In genomic region chr11:70846029-70846428, GRCm38 (mm10) we compare ENCODE assay signal across 10 mouse cellular contexts. TPM values are rescaled to one million over a fixed set of nuclear protein-coding genes. Genes with fewer than 3 reads are reported as not detected.
DNase-seq lines count a peak whose midpoint lies in the region; ATAC-seq and TF ChIP-seq lines count a peak whose summit lies in the region.
"Had no signal": no experiment of that assay in that cellular context is flagged by ENCODE, and none has a peak within 500 bp of the region (broad histone marks: within the 10 kb centered on the region; RNA-seq: fewer than 3 reads in every experiment).

No protein-coding gene starts in this region.

- H3K9ac ChIP-seq in heart, embryonic 12.5 days: no peak overlapping the region
- peak overlapping the region; percentile 96; the same call in 1 of the 2 replicates for H3K9ac ChIP-seq in forebrain, postnatal 0 days
- peak overlapping the region; percentile 88; the same call in 1 of the 2 replicates for H3K9ac ChIP-seq in liver, embryonic 15.5 days

- WGBS in heart, embryonic 12.5 days: 49% methylated on average over 2 of the region's 2 CpGs
- WGBS in forebrain, postnatal 0 days: 50% methylated on average over 2 of the region's 2 CpGs
- 11% methylated on average over 2 of the region's 2 CpGs for WGBS in liver, embryonic 15.5 days (ENCODE audit: insufficient replicate concordance)

- H3K27ac ChIP-seq in heart, embryonic 12.5 days (ENCODE audit: poor library complexity, severe bottlenecking): no peak overlapping the region
- H3K27ac ChIP-seq in forebrain, postnatal 0 days (ENCODE audit: low read depth, low read length): no peak overlapping the region
- H3K27ac ChIP-seq in liver, embryonic 15.5 days (replicated peaks): peak overlapping the region; percentile 80; the same call in 1 of the 2 replicates

- no peaks in the 10 kb centered on the region for H3K9me3 ChIP-seq in heart, embryonic 12.5 days (replicated peaks)
- H3K9me3 ChIP-seq in E14TG2a.4 (ENCODE audit: low read length): no peaks in the 10 kb centered on the region
- H3K9me3 ChIP-seq in forebrain, postnatal 0 days (ENCODE audit: low read length): no peaks in the 10 kb centered on the region
- no peaks in the 10 kb centered on the region for H3K9me3 ChIP-seq in liver, embryonic 15.5 days (replicated peaks)

- peak overlapping the region; percentile 89 for H3K4me3 ChIP-seq in heart, embryonic 12.5 days
- peak overlapping the region; percentile 96 for H3K4me3 ChIP-seq in E14TG2a.4 (replicated peaks; ENCODE audit: low read length)
- peak overlapping the region; percentile 77 for H3K4me3 ChIP-seq in forebrain, postnatal 0 days (ENCODE audit: low read depth, low read length)
- H3K4me3 ChIP-seq in liver, embryonic 15.5 days (replicated peaks): peak overlapping the region; percentile 85

- no peak for TF ChIP-seq CTCF in E14TG2a.4 (conservative IDR thresholded peaks at IDR 0.05; ENCODE audit: low read length)
- TF ChIP-seq CTCF in forebrain, postnatal 0 days (IDR thresholded peaks at IDR 0.05; ENCODE audit: low read depth): no peak

- H3K4me1 ChIP-seq in heart, embryonic 12.5 days (replicated peaks): peaks cover 19% of the 10 kb centered on the region
- H3K4me1 ChIP-seq in E14TG2a.4 (replicated peaks; ENCODE audit: low read depth, low read length): peaks cover 20% of the 10 kb centered on the region
- H3K4me1 ChIP-seq in forebrain, postnatal 0 days (ENCODE audit: insufficient read depth): peaks cover 12% of the 10 kb centered on the region
- peaks cover 37% of the 10 kb centered on the region for H3K4me1 ChIP-seq in liver, embryonic 15.5 days (replicated peaks)

- no peak for DNase-seq in heart, postnatal 4 days
- DNase-seq in forebrain, postnatal 0 days: no peak
- no peak for DNase-seq in embryo, embryonic 10 days (ENCODE audit: low spot score)
- no peak for DNase-seq in layer of hippocampus, postnatal 14 days (ENCODE audit: low spot score in 2 of 2)
- DNase-seq in cerebellum, postnatal 4 days (ENCODE audit: low spot score in 2 of 2): no peak
- DNase-seq: right cerebral cortex, postnatal 14 days had no signal

- no peak for ATAC-seq in heart, embryonic 12.5 days (ENCODE audit: insufficient number of reproducible peaks, low FRiP score)
- no peak for ATAC-seq in forebrain, postnatal 0 days
- no peak for ATAC-seq in liver, embryonic 15.5 days (ENCODE audit: insufficient read depth)
- ATAC-seq: inflammation-experienced regulatory T-cells, adult 6 months had no signal

- H3K27me3 ChIP-seq in heart, embryonic 12.5 days (replicated peaks): no peaks in the 10 kb centered on the region
- H3K27me3 ChIP-seq in E14TG2a.4 (ENCODE audit: insufficient read depth, low read length): no peaks in the 10 kb centered on the region
- no peaks in the 10 kb centered on the region for H3K27me3 ChIP-seq in forebrain, postnatal 0 days (ENCODE audit: insufficient read depth, low read length)
- H3K27me3 ChIP-seq in liver, embryonic 15.5 days: no peaks in the 10 kb centered on the region

- H3K36me3 ChIP-seq in heart, embryonic 12.5 days: no peaks in the 10 kb centered on the region
- H3K36me3 ChIP-seq in E14TG2a.4 (ENCODE audit: insufficient read depth, low read length): no peaks in the 10 kb centered on the region
- H3K36me3 ChIP-seq in forebrain, postnatal 0 days (ENCODE audit: insufficient read depth): no peaks in the 10 kb centered on the region
- H3K36me3 ChIP-seq in liver, embryonic 15.5 days (replicated peaks): no peaks in the 10 kb centered on the region

- peak overlapping the region; percentile 79 for H3K4me2 ChIP-seq in heart, embryonic 12.5 days
- H3K4me2 ChIP-seq in forebrain, postnatal 0 days (ENCODE audit: low read depth): peak overlapping the region; percentile 71
- H3K4me2 ChIP-seq in liver, embryonic 15.5 days: peak overlapping the region; percentile 94

RNA-seq across cellular contexts. Expression of gene Rabep1, which starts 1.5 kb away (rescaled TPM):
- polyA plus RNA-seq in heart, embryonic 12.5 days (2016; fragmentation: Nextera tagmentation; extraction: Ambion mirVana): 33.3 and 35.1 TPM in 2 replicates
- total RNA-seq in heart, postnatal 4 days (2021): 10 to 100 TPM; 34.7 to 38.0 TPM
- total RNA-seq in forebrain, postnatal 0 days (2014; rRNA removed): 107 and 109 TPM in 2 replicates
- 81.5 and 103 TPM in 2 replicates for polyA plus RNA-seq in forebrain, postnatal 0 days (2015; fragmentation: Nextera tagmentation; extraction: Ambion mirVana)
- 13.0 and 13.1 TPM in 2 replicates for polyA plus RNA-seq in liver, embryonic 15.5 days (2015; fragmentation: Nextera tagmentation; extraction: Ambion mirVana)
- 100 to 1,000 TPM; 107 to 109 TPM for total RNA-seq in layer of hippocampus, postnatal 14 days (2021)

RNA-seq across cellular contexts. Expression of gene Scimp, which starts 33.6 kb away (rescaled TPM):
- not detected in 2 replicates for polyA plus RNA-seq in heart, embryonic 12.5 days (2016; fragmentation: Nextera tagmentation; extraction: Ambion mirVana)
- total RNA-seq in heart, postnatal 4 days (2021): not detected
- total RNA-seq in forebrain, postnatal 0 days (2014; rRNA removed): not detected in 2 replicates
- polyA plus RNA-seq in forebrain, postnatal 0 days (2015; fragmentation: Nextera tagmentation; extraction: Ambion mirVana): 0.15 TPM in 1 of 2 replicates, not detected in the other
- 0.47 and 0.77 TPM in 2 replicates for polyA plus RNA-seq in liver, embryonic 15.5 days (2015; fragmentation: Nextera tagmentation; extraction: Ambion mirVana)
- not detected for total RNA-seq in layer of hippocampus, postnatal 14 days (2021)
